Mouse (Mus musculus): ENCODE data around the gene Cfap70.

DNA sequence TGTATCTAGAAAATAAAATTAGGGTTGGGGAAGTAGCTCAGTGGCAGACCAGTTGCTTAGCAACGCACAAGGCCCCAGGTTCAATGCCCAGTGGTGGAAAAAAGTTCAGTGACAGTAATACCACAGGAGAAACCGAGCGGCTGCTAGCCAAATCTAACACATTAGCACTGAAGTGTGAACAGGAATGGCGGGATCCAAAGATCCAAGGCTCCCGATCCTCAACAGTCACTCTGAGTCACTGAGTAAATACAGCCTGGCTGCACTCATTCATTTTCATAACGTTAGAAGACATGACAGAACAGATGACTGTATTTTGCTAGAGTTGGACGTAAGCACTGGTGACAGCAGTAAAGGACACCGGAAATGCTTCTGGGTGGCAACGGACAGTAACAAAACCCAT, 106.1 kb downstream of the Cfap70 start:
- no peak for TF ChIP-seq CTCF (IDR thresholded peaks at IDR 0.05; ENCODE audit: low read depth)
- no peak for TF ChIP-seq EP300 (optimal IDR thresholded peaks at IDR 0.05)
